Mouse (Mus musculus) erythroid progenitor cell, adult 5-6 weeks (primary cell): ENCODE data around the gene Mtmr3. TPM values are rescaled to one million over a fixed set of nuclear protein-coding genes. Genes with fewer than 3 reads are reported as not detected.

Source experiments
- ATAC-seq: replicated peaks from 2 replicates; pipeline ENCODE4 v1.8.0; 2016; ENCODE audit warnings: moderate number of reproducible peaks, mild to moderate bottlenecking, moderate TSS enrichment, inconsistent platforms; ENCODE audit not compliant: poor library complexity, low FRiP score, severe bottlenecking
- total RNA-seq, 2 experiments: library from RNA; stranded (forward) in 1 of 2; stranded (reverse) in 1 of 2; fragments of 150-400 nt in 1 of 2; fragments of 186-747, 209-891 nt in 1 of 2; gene quantifications; 2 replicates each; pipeline versions ENCODE4 v1.2.3 to v1.2.4; 2015 to 2017; ENCODE audit warnings: low replicate concordance in 2 of 2

Mtmr3 gene
- total RNA-seq, 2 experiments from 2014 or later = 88.0 to 139 TPM

GRCm38 (mm10) chr11:4472464-4473179 lies 122.0 kb downstream of the Mtmr3 start:
- no peak for ATAC-seq

- ATAC-seq = no peak
These were observed 122.9 kb downstream of the Mtmr3 start for GRCm38 (mm10) chr11:4471734-4472133.

- no peak for ATAC-seq
These were observed 123.4 kb downstream of the Mtmr3 start for GRCm38 (mm10) chr11:4471251-4471650.

GRCm38 (mm10) chr11:4469091-4469490 lies 125.6 kb downstream of the Mtmr3 start:
- ATAC-seq = no peak

GRCm38 (mm10) chr11:4467436-4467835 lies 127.2 kb downstream of the Mtmr3 start:
- no peak for ATAC-seq

- no peak for ATAC-seq
These were observed 128.5 kb downstream of the Mtmr3 start for GRCm38 (mm10) chr11:4466191-4466590.

- ATAC-seq = no peak
These were observed 130.0 kb downstream of the Mtmr3 start for GRCm38 (mm10) chr11:4464616-4465015.

- ATAC-seq = no peak
These were observed 130.5 kb downstream of the Mtmr3 start for GRCm38 (mm10) chr11:4464186-4464585.

- no peak for ATAC-seq
These were observed 131.8 kb downstream of the Mtmr3 start for GRCm38 (mm10) chr11:4462868-4463267.

GRCm38 (mm10) chr11:4461154-4461553 lies 133.5 kb downstream of the Mtmr3 start:
- ATAC-seq = no peak

GRCm38 (mm10) chr11:4460615-4461014 lies 134.0 kb downstream of the Mtmr3 start:
- ATAC-seq = no peak

GRCm38 (mm10) chr11:4454895-4455535 lies 139.6 kb downstream of the Mtmr3 start:
- ATAC-seq = no peak

GRCm38 (mm10) chr11:4452467-4453184 lies 142.0 kb downstream of the Mtmr3 start:
- ATAC-seq = no peak

- peak; percentile 75 for ATAC-seq
These were observed 143.5 kb downstream of the Mtmr3 start for GRCm38 (mm10) chr11:4451116-4451515.

- ATAC-seq = no peak
These were observed 148.3 kb downstream of the Mtmr3 start for GRCm38 (mm10) chr11:4446195-4446868.

- no peak for ATAC-seq
These were observed 152.4 kb downstream of the Mtmr3 start for GRCm38 (mm10) chr11:4442280-4442679.

- no peak for ATAC-seq
These were observed 153.7 kb downstream of the Mtmr3 start, which contains the start of gene Hormad2 for GRCm38 (mm10) chr11:4440978-4441377. Gene Hormad2 (minus strand): TSS chr11:4441105.

GRCm38 (mm10) chr11:4438211-4438610 lies 156.5 kb downstream of the Mtmr3 start:
- ATAC-seq = no peak

GRCm38 (mm10) chr11:4437318-4437717 lies 157.3 kb downstream of the Mtmr3 start:
- no peak for ATAC-seq

GRCm38 (mm10) chr11:4436631-4437030 lies 158.0 kb downstream of the Mtmr3 start:
- no peak for ATAC-seq
